Mouse (Mus musculus): Measurements from ENCODE around the gene Hpn.

Hpn gene

DNA sequence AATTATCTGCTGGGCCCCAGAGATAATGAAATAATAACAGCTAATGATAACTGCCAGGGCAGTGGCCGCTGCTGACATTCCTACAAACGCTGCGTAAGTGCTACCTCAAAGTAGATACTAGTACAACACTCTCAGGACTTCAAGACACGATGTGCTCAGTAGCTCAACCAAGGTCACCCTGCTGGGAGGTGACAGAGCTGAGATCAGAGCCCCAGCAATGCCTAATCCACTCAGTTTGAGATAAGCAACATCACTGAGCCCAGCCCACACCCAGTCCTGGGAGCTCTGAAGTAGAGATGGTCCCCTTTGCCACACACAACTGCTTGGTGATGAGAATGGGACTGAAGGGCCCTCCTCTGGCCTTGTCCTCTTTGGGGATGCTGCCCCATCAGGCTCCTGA, 25.2 kb upstream of the Hpn start:
- DNase-seq, result no peak

DNA sequence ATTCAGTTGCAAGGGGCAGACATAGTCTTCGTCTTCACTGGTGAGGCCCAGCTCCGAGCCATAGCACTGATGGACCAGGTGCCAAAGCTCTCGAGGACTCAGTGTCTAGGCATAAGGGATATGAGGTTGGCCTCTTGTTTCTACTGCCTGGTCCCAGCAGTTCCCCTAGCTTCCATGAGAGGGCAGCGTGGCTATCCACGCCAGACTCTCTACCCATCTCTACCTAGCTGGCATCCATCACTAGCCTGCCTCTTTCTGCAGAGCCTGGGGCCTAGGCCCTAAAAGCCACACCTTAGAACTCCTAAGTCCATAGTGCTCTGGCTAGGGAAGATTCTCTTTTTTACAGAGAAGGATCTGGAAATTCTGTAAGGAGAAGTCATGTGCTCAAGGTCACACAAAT, 24.7 kb upstream of the Hpn start:
- peak; percentile 73 for DNase-seq

DNA sequence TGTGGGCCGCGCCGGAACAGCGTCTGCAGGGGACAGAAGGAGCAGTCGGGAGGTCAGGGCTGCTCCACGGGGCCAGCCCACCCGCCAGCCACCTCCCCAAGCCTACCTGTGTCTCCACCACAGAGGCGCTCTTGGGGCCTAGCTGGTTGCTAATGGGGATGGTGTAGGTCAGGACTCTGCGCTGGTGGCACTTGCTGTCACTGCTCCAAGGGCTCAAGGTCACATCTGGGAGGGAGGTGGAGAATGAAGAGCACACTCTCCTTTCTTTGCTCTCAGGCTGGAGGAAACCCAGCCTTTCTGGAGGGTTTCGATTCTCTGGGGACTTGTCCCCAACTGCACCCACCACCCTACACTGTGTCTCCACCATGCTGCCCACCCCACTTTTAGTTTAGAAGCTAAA, 20.6 kb upstream of the Hpn start:
- no peak for DNase-seq

DNA sequence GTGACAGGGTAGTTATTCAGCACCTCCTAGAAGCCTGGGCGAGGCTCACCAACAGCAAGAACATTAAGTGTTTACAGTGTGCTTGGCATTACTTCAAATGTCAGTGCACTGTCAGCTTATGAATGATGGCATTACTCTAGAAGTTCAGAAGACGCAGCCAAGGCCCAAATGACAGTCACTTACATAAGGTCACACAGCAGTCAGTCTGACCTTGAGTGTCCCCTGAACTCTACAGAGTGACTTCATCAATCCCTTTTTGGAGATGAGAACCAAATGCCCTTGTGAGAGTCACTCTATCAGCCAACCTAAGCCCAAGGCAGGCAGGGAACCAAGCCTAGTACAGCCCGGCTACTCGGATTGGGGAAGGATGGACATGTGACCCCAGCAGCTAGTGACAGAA, 16.8 kb upstream of the Hpn start:
- no peak for DNase-seq

DNA sequence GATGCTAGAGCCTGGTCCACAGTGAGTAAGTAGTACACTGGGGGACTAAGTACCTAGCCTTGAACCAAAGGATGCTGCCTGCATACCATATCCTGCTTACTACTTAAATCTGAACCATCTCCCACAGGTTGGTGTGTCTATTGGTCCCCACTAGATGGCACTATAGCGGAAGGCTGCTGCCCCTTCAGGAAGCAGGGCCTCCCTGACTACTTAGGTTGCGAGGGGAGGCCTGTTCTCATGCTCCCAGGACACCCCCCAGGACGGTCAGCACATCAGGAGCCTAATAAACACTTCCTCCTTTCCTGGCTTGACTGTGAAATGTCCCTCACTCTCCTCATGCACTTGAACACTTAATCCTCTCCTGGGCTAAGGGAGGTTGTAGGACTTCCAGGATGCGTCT, 15.8 kb upstream of the Hpn start:
- DNase-seq, result peak; percentile 76

DNA sequence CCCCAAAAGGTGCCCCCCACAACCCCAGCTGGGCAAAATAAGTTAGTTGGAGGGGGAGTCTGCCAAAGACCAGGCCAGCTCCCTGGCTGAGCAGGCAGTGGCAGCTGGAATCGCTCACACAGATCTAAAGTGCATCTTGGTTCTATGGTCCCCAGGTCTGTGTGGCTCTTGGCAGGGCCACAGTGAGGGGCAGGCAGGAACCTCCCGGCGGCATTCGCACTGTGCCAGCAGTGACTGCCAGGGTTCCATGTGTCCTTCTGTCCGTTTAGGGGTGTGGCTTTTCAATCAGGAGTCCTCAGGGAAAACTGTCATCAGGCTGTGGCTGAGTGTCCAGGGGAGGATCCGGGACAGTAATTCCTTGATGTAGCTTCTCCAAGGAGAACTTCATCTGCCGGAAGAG, 15.1 kb upstream of the Hpn start:
- DNase-seq, result peak; percentile 68

DNA sequence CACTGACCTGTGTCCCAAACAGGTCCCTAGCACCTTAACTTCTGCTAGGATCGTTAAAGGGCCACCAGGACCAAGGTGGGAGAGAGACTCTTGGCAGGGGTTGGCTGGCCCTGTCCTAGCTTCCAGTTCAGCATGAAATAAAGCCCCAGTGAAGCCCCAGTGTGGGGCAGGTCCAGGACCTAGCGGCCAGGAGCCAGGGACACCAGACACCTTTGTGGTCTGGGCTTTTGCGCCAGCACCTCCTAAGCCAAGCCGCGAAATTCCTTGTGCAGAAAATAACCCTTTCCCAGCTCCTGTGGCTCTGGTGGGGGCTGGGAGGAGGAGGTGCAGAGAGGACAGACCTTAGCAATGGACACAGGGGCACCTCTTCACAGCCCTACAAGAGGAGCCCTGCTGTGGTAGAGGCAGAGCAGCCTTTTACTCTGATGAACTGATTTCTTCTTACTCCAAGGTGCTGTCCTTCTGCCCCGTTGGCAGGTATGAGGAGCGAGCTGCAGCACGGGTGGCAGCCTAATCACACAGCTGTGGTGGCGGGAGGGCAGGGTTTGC, 13.1 kb upstream of the Hpn start:
- peak; percentile 73 for DNase-seq

DNA sequence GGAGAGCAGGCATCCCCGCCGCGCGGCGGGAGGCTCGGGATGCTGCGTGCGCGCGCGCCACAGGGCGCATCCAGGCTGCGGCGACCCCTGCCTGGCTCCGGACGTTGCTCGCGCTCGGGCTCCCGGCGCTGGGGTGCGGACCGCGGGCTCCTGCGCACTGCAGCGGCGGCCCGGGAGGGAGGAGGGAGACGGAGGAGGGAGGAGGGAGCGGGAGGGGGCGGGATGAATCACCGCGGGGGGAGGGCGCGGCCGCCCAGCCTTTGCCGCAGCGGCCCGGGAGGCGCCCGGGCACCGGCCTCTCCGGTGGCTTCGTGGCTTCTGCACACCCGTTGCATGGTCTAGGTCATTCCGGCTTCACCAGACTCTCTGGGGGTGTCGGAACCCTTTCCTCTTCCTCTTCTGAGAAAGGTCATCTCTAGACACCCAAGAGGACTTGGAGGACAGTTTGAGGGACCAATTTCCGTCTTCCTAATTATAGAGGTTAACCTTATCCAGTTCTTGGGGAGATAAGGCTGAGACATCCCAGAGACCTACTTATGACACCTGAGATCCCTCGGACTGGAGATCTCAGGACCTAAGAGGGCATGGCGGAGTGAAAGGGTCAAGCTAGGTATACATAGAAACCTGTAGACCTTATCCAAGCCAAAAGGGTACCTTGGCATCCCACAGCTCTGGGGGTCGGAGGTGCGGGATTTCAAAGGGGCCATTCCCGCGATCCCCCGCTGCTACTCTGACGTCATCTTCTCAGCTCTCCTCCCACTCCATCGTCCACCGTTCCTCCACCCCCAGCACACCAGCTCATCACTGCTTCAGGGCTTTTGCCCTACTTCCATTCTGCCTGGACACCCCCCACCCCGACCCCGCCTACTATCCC, 12.0 kb upstream of the Hpn start, which contains the start of gene Scn1b:
Gene Scn1b (minus strand): TSS at position 153 of the 874 bp plus-strand sequence.
- peak; percentile 88 for DNase-seq

DNA sequence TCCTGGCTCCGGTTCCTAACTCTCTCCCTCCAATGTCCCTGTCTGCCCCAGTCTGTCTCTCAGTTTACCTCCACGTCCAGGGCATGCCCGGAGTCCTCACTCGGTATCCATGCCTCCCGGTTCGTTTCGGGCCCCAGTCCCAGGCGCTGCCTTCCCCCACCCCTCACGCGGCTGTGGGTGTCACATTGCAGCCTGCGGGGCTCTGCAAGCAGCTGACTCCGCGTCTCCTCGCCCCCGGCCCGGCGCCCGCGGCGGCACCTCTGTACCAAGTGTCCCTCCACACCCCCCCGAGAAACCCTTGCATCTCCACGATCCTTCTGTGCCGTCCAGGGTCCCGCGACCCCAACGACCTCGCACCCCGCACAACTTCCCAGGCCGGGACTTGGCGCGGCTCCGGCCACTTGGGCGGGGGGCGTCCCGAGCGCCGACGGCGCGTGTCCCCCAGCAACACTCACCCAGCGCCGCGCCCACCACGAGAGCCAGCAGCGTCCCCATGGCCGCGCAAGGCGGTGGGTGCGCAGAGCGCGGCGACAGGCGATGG, 11.2 kb upstream of the Hpn start:
- DNase-seq, result peak; percentile 82

DNA sequence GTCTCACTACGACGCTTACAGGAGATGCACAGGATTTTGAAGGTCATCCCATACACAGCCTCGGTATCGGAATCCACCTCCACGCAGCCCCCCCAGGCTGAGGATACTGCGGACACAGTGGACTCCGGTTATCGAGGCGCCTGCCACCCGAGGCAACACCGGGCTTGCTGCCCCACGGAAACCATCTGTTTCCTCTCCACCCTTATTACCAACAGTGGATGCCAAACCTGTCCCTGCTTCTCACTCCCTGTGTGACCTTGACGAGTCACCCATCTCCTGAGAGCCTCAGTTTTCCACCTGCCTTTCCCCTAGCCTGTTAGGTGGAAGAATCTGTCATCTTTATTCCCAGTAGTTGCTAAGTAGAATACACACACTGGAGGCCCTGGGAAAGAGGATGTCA, 10.0 kb upstream of the Hpn start:
- DNase-seq, result peak; percentile 92

DNA sequence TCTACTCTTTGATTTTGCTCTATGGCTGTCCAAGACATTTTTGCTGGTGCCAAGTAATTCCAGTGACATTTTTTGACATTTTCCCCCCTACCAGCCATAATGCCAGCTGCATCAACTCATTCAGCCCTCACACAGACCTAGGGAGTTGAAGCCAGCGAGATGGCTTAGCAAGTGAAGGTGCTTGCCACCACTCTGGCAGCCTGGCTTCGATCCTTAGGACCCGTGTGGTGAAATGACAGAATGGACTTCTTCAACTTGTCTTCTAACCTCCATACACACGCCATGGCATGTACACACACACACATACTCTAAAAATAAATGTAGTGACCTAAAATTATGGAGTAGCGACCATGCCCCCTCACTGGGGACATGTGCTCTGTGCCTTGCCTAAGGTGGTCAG, 9.3 kb upstream of the Hpn start:
- DNase-seq, result peak; percentile 63

DNA sequence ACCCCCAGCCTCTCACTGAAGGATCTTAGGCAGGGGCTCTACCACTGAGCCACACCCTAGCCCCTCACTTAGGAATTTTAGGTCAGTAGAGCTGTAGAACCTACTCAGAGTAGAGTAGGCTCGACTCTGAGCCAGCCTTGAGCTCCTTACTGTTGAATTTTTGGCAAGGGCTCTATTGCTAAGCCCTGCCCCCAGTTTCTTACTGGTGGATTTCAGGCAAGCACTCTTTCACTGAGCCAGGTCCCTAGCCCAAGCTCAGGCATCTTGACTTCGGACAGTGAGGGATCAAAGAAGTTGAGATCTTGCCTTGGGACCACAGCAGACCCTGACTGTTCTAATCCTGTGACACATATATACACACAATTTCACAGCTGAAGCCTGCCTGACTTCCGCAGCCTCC, 8.6 kb upstream of the Hpn start:
- peak; percentile 75 for DNase-seq

DNA sequence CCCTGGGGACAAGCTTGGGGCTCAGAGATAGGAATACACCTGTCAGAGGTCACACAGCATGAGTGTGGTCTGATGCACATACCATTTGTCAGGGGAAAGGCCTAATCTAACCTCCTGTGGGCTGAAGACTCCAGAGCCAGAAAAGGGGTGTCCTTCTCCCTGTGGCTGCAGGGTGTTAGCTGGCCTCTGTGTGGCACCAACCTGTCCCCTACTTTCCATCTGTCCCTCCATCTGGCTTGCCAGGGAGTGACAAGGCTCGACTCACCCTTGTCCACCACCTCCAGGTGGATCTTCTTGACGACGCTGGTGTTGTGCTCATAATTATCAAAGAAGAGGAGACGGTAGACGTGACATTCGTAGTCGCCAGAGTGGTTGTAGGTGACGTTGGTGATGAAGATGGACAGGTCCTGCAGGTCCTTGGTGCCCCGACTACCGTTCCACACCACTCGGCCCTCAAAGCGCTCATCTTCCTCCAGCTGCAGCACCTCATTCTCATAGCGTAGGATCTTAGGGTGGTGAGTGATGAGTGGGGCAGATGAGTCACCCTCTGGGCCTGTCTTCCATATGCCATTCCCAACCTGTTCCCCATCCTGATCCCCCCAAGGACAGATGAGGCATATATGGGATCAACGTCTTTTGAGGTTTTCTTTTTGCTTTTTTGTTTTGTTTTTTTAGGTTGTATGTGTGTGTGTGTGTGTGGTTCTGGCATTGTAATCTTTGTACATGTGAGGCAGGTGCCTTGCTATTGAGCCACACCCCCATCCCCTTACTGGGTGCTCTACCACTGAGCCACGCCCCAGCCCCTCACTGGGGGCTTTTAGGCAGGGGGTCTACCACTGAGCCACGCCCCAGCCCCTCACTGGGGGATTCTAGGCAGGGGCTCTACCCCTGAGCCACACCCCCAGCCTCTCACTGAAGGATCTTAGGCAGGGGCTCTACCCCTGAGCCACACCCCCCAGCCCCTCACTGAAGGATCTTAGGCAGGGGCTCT, 7.8 kb upstream of the Hpn start:
- peak; percentile 96 for DNase-seq

DNA sequence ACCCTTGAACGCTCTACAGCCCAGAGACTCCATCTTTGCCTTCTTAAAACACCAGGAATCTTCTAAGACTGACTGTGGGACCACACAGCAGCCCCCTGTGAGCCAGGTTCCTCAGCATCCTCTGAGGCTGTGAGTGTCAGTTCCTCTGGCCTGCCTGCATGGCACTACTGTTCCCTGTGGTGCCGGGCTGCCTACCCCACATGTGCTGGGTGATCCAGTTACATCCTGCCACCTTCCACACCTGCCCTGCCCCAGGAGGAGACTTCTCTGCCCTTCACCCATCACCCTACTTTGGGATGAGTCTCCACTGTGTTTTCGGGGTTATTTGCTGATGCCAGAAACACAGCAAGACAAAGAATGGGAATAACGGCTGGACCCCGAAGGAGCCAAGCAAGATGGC, 4.5 kb upstream of the Hpn start:
- DNase-seq, result peak; percentile 57

DNA sequence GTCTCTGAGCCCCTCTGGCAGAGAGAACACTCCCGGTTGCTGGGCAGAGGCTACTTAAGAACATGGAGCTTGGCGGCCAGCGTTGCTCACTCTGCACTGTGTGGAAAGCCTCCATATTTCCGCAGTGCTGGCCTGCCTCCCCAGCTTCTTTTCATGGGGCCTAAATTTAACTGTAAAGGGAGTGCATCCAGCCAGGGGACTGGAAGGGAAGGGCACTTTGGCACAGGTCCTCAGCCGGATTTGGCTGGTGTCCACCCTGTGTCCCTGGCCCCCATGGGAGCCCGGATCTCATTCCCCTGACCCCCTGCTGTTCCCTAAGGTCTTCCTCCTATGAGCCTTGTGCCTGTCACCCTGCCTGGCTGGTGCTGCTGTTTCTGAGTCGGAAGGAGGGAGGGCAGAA, 3.4 kb upstream of the Hpn start:
- DNase-seq, result peak; percentile 83

DNA sequence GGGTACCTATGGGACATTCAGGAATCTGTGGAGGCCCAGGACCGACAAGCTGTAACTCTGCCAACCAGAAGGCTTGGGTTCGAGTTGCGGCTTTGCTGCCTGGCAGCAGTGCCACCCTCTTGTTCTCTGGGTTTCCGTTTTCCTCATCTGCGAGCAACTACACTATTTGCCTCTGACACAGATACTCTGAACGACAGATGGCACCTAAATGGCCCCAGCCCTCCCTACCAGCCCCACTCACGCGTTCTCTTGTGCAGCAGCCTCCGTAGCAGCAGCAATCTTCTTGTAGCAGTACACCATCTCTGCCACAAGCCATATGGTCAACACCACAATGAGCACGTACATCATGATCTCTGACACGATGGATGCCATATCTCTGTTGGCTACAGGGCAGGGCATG, 2.4 kb upstream of the Hpn start:
- DNase-seq, result peak; percentile 81

DNA sequence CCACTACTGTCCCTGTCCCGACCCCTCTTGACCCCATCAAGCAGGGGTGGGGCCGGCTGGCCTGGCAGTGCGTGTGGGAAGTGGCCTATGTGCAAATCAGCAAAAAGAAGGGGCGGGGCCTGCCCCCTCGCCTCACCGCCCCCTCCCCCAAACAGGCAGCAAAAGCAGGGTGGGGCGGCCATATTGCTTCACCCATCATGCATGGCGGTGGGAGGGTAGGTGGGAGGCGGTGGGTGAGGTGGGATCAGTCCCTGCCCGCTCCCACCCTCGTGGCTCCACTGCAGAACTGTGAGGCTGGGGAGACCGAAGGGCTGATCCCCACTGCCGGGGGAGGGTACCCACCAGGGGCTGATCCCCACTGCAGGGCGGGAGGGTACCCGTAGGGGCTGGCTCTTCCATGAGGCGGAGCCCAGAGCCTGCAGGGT, 1.6 kb upstream of the Hpn start:
- peak; percentile 75 for DNase-seq

DNA sequence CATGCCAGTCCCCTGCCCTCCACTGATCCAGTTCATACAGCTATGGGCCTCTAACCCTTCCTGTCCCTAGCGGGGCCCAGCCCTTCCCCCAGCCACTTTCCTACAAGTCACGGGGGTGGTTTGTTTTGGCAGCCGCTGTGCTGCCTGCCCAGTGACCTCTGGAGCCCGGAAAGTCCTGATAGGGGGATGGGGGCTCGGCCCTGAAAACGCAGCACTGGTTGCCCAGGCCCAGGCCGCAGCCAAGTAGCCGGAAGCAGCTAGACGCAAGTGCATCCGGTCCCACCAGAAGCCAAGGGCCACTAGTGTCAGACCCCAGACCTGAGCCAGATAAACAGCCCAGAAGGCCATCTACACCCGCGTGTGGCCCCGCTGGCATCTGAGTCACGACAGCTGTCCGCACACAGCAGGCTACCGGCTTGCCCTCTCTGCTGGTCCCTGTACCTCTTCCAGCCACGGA, 525 bp upstream of the Hpn start:
- DNase-seq, result peak; percentile 85

DNA sequence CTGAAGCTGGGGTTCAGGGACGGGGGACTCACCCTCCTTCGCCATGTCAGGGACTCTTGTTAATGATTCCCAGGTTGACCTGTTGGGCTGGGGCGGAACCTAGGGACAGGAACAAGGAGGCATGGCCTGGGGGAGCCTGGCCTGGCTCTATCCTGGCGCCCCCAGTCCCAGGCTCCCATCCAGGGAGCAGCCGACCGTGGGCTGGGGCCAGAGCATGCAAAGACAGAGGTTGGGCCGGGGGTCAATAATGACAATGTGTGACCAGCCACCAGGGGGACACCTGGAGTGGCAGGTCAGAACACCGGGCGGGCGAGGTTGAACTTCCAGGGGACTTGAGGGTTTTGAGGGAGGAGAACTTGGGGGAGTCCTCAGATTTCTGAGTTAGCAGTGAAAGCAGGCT, 444 bp downstream of the Hpn start:
- no peak for DNase-seq

DNA sequence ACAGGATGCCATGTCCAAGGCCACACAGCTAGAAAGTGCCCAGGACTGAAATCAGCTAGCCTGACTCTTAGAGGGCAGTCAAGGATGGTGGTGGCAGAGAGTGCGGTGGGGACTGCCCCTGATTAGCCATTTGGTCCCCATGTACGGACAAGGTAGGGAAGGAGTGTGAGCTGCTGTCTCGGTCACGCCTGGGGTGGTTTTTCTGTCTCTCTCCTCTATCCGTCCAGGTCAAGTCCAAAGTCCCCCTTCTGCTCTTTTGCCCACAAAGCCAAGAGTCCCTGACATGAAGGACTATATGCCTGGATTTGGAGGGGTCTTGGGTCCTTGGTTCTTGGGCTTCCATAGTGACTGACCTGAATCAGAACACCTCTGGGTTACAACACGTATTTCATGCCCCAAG, 1.3 kb downstream of the Hpn start:
- DNase-seq, result no peak

DNA sequence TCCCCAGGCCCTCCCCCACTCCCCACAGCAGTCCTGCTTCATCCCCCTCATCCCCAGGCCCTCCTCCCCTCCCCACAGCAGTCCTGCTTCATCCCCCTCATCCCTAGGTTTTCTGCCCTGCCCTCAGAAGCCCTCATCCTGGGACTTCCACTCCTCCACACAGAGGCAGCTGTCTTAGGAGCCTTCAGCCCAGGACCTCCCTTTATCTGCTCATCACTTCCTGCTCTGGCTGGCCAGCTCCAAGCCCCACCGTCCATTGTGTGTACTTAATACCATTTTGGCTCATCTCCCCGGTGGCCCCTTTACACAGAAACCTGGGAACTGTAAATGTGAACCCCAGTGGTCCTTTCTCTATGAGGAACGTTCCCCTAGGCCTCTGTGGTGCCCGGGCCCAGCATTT, 3.1 kb downstream of the Hpn start:
- peak; percentile 22 for DNase-seq

DNA sequence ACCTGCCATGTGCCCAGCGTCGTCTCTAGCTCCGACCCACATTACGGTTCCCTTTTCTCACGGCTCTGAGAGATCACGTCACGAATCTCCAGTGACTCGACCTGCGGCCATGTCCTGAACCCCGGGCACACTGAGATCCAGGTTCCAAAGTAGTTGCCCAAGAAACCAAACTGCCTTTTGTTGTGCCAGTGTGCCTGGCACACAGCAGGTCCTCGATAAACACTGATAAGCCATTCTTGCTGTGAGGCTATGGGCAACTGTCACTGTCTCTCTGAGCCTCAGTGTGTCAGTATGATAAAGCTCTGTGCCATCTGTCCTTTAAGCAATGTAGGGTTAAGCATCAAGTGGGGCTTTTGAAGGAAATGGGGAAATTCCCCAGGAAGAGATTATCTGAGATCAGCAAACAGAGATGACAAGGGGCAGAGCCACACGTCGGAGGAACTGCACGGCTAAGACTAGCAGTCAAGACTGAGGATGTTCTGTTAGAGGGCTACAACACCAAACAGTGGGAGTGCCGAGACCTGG, 4.2 kb downstream of the Hpn start:
- DNase-seq, result no peak

DNA sequence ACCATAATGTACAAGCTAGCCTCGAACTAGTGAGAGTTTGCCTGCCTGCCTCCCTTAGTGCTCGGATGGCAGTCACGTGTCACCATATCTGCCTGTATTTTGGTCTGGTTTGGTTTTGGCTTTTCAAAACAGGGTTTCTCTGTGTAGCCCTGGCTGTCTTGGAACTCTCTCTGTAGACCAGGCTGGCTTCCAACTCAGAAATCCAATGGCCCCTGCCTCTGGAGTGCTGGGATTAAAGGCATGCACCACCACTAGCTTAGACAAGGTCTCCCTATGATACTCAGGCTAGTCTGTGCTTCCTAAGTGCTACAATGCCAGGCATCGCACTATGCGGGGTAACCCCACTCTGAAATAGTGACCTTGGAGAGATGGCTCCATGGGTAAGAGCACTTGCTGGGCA, 5.3 kb downstream of the Hpn start:
- DNase-seq, result peak; percentile 32

All from cerebellum, adult 9-11 months (tissue).